Mouse (Mus musculus) embryonic facial prominence, embryonic 12.5 days (tissue): ENCODE measurements around the gene Ang6. TPM values are rescaled to one million over a fixed set of nuclear protein-coding genes. Genes with fewer than 3 reads are reported as not detected.
"Not testable (repeated sequence)": the region's sequence is repeated elsewhere in the genome, so short reads cannot be mapped to it uniquely, and the experiment has no call there.

Experiments used
- ATAC-seq: fragments of 200-750 bp; cut with Nextera tagmentation; 2 replicates; pipeline ENCODE4 v1.8.0; 2017; ENCODE audit not compliant: insufficient number of reproducible peaks, insufficient read depth, low FRiP score, low TSS enrichment
- H3K27ac ChIP-seq: fragments of 300-500 bp; sonication (generic); 2 replicates; pipeline ENCODE4 v1.5.1; 2016; ENCODE audit warnings: mild to moderate bottlenecking
- H3K27me3 ChIP-seq: fragments of 300-500 bp; sonication (generic); 2 replicates; pipeline ENCODE4 v1.6.1; 2016; ENCODE audit warnings: mild to moderate bottlenecking, moderate library complexity
- H3K36me3 ChIP-seq: fragments of 300-500 bp; sonication (generic); 2 replicates; pipeline ENCODE4 v1.6.1; 2016; ENCODE audit warnings: mild to moderate bottlenecking
- H3K4me1 ChIP-seq: fragments of 300-500 bp; sonication (generic); 2 replicates; pipeline ENCODE4 v1.6.1; 2016
- H3K4me2 ChIP-seq: fragments of 300-500 bp; sonication (generic); replicated peaks from 2 replicates; pipeline ENCODE4 v1.6.1; 2016; ENCODE audit warnings: mild to moderate bottlenecking, moderate library complexity
- H3K4me3 ChIP-seq: fragments of 300-500 bp; sonication (generic); 2 replicates; pipeline ENCODE4 v1.5.1; 2016; ENCODE audit warnings: mild to moderate bottlenecking
- H3K9ac ChIP-seq: fragments of 300-500 bp; sonication (generic); 2 replicates; pipeline ENCODE4 v1.6.1; 2016; ENCODE audit warnings: mild to moderate bottlenecking, moderate library complexity
- H3K9me3 ChIP-seq: fragments of 300-500 bp; sonication (generic); 2 replicates; pipeline ENCODE4 v1.6.1; 2016; ENCODE audit warnings: mild to moderate bottlenecking, moderate library complexity
- WGBS: fragments of 180-500 bp; shearing (Covaris S2); methylation state at CpG from one replicate; pipeline ENCODE4 v1.1.7; 2016; 5-methylcytosine and 5-hydroxymethylcytosine counted together
- polyA plus RNA-seq: library from polyadenylated mRNA; unstranded; fragments of >200 nt; fragmentation: Nextera tagmentation; extraction: Ambion mirVana; gene quantifications from 2 replicates; pipeline ENCODE4 v1.2.1, GENCODE M21; 2016

Ang6 gene
- polyA plus RNA-seq, 1 experiment from 2014 or later = not detected

DNA sequence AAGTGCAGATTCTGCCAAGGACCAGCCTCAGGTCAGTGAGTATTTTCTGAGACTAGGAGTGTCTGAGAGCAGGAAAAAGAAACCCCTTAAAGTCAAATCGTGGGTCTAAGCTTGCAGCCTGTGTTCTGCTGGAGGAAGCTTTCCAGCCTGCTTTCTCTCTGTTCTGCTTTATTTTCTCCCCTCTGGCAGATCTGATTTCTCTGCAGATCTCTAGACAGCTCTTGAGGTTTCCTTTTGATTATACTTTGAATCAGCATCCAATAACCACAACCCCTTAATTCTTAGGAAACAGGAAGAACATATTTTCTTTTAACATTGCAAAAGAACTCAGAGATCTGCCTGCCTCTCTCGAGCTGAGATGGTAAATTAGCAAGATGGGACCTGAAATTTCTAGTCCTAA is 48.7 kb downstream of the Ang6 start:
- WGBS = 29% methylated on average over 2 of the region's 2 CpGs

More for the DNA sequence above, 48.7 kb downstream of the Ang6 start:
- not testable (repeated sequence) for H3K9me3 ChIP-seq, H3K27ac ChIP-seq, ATAC-seq, H3K27me3 ChIP-seq, H3K4me1 ChIP-seq, H3K4me3 ChIP-seq, H3K9ac ChIP-seq, H3K4me2 ChIP-seq, H3K36me3 ChIP-seq

Other genes with a start within 250 kb of the Ang6 start
- not detected in 2 replicates for gene Gm8180, start 217.5 kb downstream of the Ang6 start, polyA plus RNA-seq
- gene Ear1, start 126.8 kb downstream of the Ang6 start, polyA plus RNA-seq = not detected in 2 replicates
- gene Ear10, start 78.7 kb downstream of the Ang6 start, polyA plus RNA-seq = not detected in 2 replicates
- gene Gm8113, start 76.9 kb downstream of the Ang6 start, polyA plus RNA-seq = 9.3 and 13.9 TPM in 2 replicates
- not detected in 2 replicates for gene Ang5, start 45.2 kb downstream of the Ang6 start, polyA plus RNA-seq
- not detected in 2 replicates for gene Ear2, start 100.4 kb upstream of the Ang6 start, polyA plus RNA-seq
- gene Gm3327, start 121.6 kb upstream of the Ang6 start, polyA plus RNA-seq = not detected in 2 replicates
- not detected in 2 replicates for gene Gm8212, start 195.4 kb upstream of the Ang6 start, polyA plus RNA-seq
- 0.17 TPM in 1 of 2 replicates, not detected in the other for gene 4930503E14Rik, start 211.0 kb upstream of the Ang6 start, polyA plus RNA-seq